Mouse (Mus musculus) erythroblast, embryonic 14.5 days (primary cell): ENCODE measurements around the gene Gm13287.
"Not testable (repeated sequence)": the region's sequence is repeated elsewhere in the genome, so short reads cannot be mapped to it uniquely, and the experiment has no call there.

ENCODE experiments used
- GATA1 ChIP-seq: IDR thresholded peaks from 2 replicates; pipeline ENCODE4 v1.6.1; 2012; ENCODE audit warnings: low read length, inconsistent platforms, mixed read lengths
- TAL1 ChIP-seq: IDR thresholded peaks from 3 replicates; pipeline ENCODE4 v1.6.1; 2012; ENCODE audit warnings: low read length, inconsistent platforms, mixed read lengths

DNA sequence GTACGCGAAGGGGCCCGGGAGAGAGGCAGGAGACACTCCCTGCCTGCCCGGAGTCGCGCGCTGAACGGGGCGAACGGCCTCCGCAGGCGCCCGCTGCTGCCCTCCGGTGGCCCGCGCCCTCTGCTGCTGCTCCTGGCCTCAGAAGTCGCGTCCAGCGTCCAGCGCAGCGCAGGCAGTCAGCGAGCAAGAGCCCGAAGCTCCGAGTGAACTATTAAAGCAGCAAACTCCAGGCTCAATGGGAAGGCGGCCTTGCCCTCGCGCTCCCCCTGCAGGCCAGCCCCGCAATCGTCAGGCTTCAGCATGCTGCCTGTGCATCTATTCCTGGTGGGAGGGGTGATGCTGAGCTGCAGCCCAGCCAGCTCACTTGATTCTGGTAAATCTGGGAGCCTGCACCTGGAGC is 26.4 kb upstream of the Gm13287 start, which contains the start of gene Gm13289:
- not testable (repeated sequence) for TF ChIP-seq TAL1, GATA1
